Mouse (Mus musculus) mature B cell (primary cell): Measurements from ENCODE around the gene Rab5b.

Experiments
- in situ Hi-C: fragments of 300-500 bp; cut with MboI; formaldehyde crosslinking; loops from 2 replicates; pipeline ENCODE4 v1.14.3; 2019

Rab5b gene

GRCm38 (mm10) chr10:128699006-128699405 lies 2.9 kb upstream of the Rab5b start:
- in situ Hi-C loops = no loop called here

GRCm38 (mm10) chr10:128697072-128697725 lies 1.1 kb upstream of the Rab5b start:
- in situ Hi-C loops = no loop called here

GRCm38 (mm10) chr10:128695411-128695991 lies 563 bp downstream of the Rab5b start:
- in situ Hi-C loops = no loop called here

GRCm38 (mm10) chr10:128674469-128675008 lies 21.5 kb downstream of the Rab5b start:
- in situ Hi-C loops = no loop called here

- in situ Hi-C loops = no loop called here
Measured at GRCm38 (mm10) chr10:128673763-128674468, 22.1 kb downstream of the Rab5b start, which contains the start of gene Suox. Gene Suox (minus strand): TSS chr10:128674073.

- in situ Hi-C loops = no loop called here
Measured at GRCm38 (mm10) chr10:128671148-128671547, 24.9 kb downstream of the Rab5b start.

GRCm38 (mm10) chr10:128668790-128669672 lies 27.0 kb downstream of the Rab5b start:
- in situ Hi-C loops = no loop called here

GRCm38 (mm10) chr10:128665806-128666205 lies 30.3 kb downstream of the Rab5b start:
- in situ Hi-C loops = no loop called here

GRCm38 (mm10) chr10:128665307-128665706 lies 30.8 kb downstream of the Rab5b start:
- in situ Hi-C loops = no loop called here

- in situ Hi-C loops = no loop called here
Measured at GRCm38 (mm10) chr10:128664808-128665207, 31.3 kb downstream of the Rab5b start.

GRCm38 (mm10) chr10:128663441-128664220 lies 32.4 kb downstream of the Rab5b start:
- in situ Hi-C loops = no loop called here

GRCm38 (mm10) chr10:128662465-128662864 lies 33.6 kb downstream of the Rab5b start:
- in situ Hi-C loops = no loop called here

GRCm38 (mm10) chr10:128659490-128659889 lies 36.6 kb downstream of the Rab5b start:
- in situ Hi-C loops = no loop called here

- in situ Hi-C loops = no loop called here
Measured at GRCm38 (mm10) chr10:128657844-128658243, 38.2 kb downstream of the Rab5b start.

- in situ Hi-C loops = no loop called here
Measured at GRCm38 (mm10) chr10:128656731-128657130, 39.3 kb downstream of the Rab5b start.

GRCm38 (mm10) chr10:128655254-128655653 lies 40.8 kb downstream of the Rab5b start:
- in situ Hi-C loops = no loop called here

GRCm38 (mm10) chr10:128653866-128654265 lies 42.2 kb downstream of the Rab5b start:
- in situ Hi-C loops = no loop called here

- in situ Hi-C loops = no loop called here
Measured at GRCm38 (mm10) chr10:128646139-128647089, 49.6 kb downstream of the Rab5b start.

- in situ Hi-C loops = no loop called here
Measured at GRCm38 (mm10) chr10:128645111-128646011, 50.7 kb downstream of the Rab5b start, which contains the start of gene Ikzf4. Gene Ikzf4 (minus strand): TSS chr10:128645991.
